8 mouse cellular contexts compared by ENCODE assay signal in genomic region chr5:111555981-111556380, GRCm38 (mm10).
DNase-seq lines count a peak whose midpoint lies in the region; ATAC-seq and TF ChIP-seq lines count a peak whose summit lies in the region.

No protein-coding gene starts in this region.

- H3K27ac ChIP-seq in midbrain, embryonic 10.5 days (replicated peaks) = peak overlapping the region; percentile 95
- no peak overlapping the region for H3K27ac ChIP-seq in midbrain, postnatal 0 days (ENCODE audit: low read depth, low read length)
- H3K27ac ChIP-seq in heart, embryonic 15.5 days = peak overlapping the region; percentile 32
- H3K27ac ChIP-seq in limb, embryonic 10.5 days = peak overlapping the region; percentile 90
- H3K27ac ChIP-seq in stomach, embryonic 14.5 days (ENCODE audit: low read length) = peak overlapping the region; percentile 83

- H3K27me3 ChIP-seq in midbrain, embryonic 10.5 days (ENCODE audit: low read depth, poor library complexity, severe bottlenecking) = peaks cover 3% of the 10 kb centered on the region; the same call in 1 of the 2 replicates
- H3K27me3 ChIP-seq in midbrain, postnatal 0 days (ENCODE audit: insufficient read depth, low read length) = no peaks in the 10 kb centered on the region
- peaks cover 25% of the 10 kb centered on the region for H3K27me3 ChIP-seq in heart, embryonic 15.5 days
- peaks cover 25% of the 10 kb centered on the region for H3K27me3 ChIP-seq in limb, embryonic 10.5 days (ENCODE audit: low read depth, poor library complexity, severe bottlenecking)
- H3K27me3 ChIP-seq in stomach, embryonic 14.5 days (ENCODE audit: control insufficient read depth, insufficient read depth, low read length) = no peaks in the 10 kb centered on the region

- 69% methylated on average over 7 of the region's 7 CpGs for WGBS in midbrain, embryonic 10.5 days
- 63% methylated on average over 7 of the region's 7 CpGs for WGBS in midbrain, postnatal 0 days
- WGBS in heart, embryonic 15.5 days = 45% methylated on average over 7 of the region's 7 CpGs
- WGBS in limb, embryonic 10.5 days = 71% methylated on average over 7 of the region's 7 CpGs
- 14% methylated on average over 7 of the region's 7 CpGs for WGBS in stomach, embryonic 14.5 days

- no peaks in the 10 kb centered on the region for H3K9me3 ChIP-seq in midbrain, embryonic 10.5 days (replicated peaks)
- no peaks in the 10 kb centered on the region for H3K9me3 ChIP-seq in midbrain, postnatal 0 days (ENCODE audit: low read length)
- no peaks in the 10 kb centered on the region for H3K9me3 ChIP-seq in heart, embryonic 15.5 days (replicated peaks)
- no peaks in the 10 kb centered on the region for H3K9me3 ChIP-seq in limb, embryonic 10.5 days (replicated peaks)
- no peaks in the 10 kb centered on the region for H3K9me3 ChIP-seq in stomach, embryonic 14.5 days (ENCODE audit: control insufficient read depth, low read depth, low read length)

- no peak for TF ChIP-seq CTCF in midbrain, postnatal 0 days (IDR thresholded peaks at IDR 0.05)

- peak; percentile 42 for DNase-seq in midbrain, embryonic 10.5 days (ENCODE audit: low spot score)
- no peak for DNase-seq in midbrain, postnatal 0 days (ENCODE audit: low spot score)
- DNase-seq in limb, embryonic 10.5 days (ENCODE audit: low spot score) = no peak
- DNase-seq in right cerebral cortex, postnatal 14 days = no peak
- DNase-seq in layer of hippocampus, adult 9-11 months = no peak
- no peak for DNase-seq in adrenal gland, postnatal 4 days (ENCODE audit: low spot score in 2 of 2)

- H3K36me3 ChIP-seq in midbrain, embryonic 10.5 days = no peaks in the 10 kb centered on the region
- no peaks in the 10 kb centered on the region for H3K36me3 ChIP-seq in midbrain, postnatal 0 days (ENCODE audit: insufficient read depth, low read length)
- no peaks in the 10 kb centered on the region for H3K36me3 ChIP-seq in heart, embryonic 15.5 days
- H3K36me3 ChIP-seq in limb, embryonic 10.5 days = no peaks in the 10 kb centered on the region
- no peaks in the 10 kb centered on the region for H3K36me3 ChIP-seq in stomach, embryonic 14.5 days (ENCODE audit: control insufficient read depth, insufficient read depth, low read length)

- ATAC-seq in midbrain, postnatal 0 days (ENCODE audit: low FRiP score) = no peak
- no peak; the same call in 1 of the 2 replicates for ATAC-seq in heart, embryonic 15.5 days (replicated peaks; ENCODE audit: insufficient number of reproducible peaks, insufficient read depth, low FRiP score, low read depth)
- peak; percentile 64; the same call in 1 of the 2 replicates for ATAC-seq in stomach, embryonic 14.5 days (ENCODE audit: insufficient number of reproducible peaks, insufficient read depth, low FRiP score, low read depth)

- H3K9ac ChIP-seq in midbrain, postnatal 0 days (replicated peaks; ENCODE audit: low read length, poor library complexity, severe bottlenecking) = no peak overlapping the region
- no peak overlapping the region for H3K9ac ChIP-seq in heart, embryonic 15.5 days
- no peak overlapping the region for H3K9ac ChIP-seq in stomach, embryonic 14.5 days (replicated peaks; ENCODE audit: low read depth, low read length)

- no peak overlapping the region for H3K4me2 ChIP-seq in midbrain, postnatal 0 days (ENCODE audit: low read depth, low read length, poor library complexity, severe bottlenecking)
- H3K4me2 ChIP-seq in heart, embryonic 15.5 days = no peak overlapping the region
- H3K4me2 ChIP-seq in stomach, embryonic 14.5 days (replicated peaks; ENCODE audit: low read depth, low read length) = no peak overlapping the region

- H3K4me1 ChIP-seq in midbrain, embryonic 10.5 days = peaks cover 69% of the 10 kb centered on the region
- H3K4me1 ChIP-seq in midbrain, postnatal 0 days (ENCODE audit: insufficient read depth, low read length) = no peaks in the 10 kb centered on the region
- peaks cover 29% of the 10 kb centered on the region for H3K4me1 ChIP-seq in heart, embryonic 15.5 days (replicated peaks)
- H3K4me1 ChIP-seq in limb, embryonic 10.5 days = peaks cover 50% of the 10 kb centered on the region
- H3K4me1 ChIP-seq in stomach, embryonic 14.5 days (ENCODE audit: control insufficient read depth, insufficient read depth, low read length) = peaks cover 22% of the 10 kb centered on the region

- no peak overlapping the region for H3K4me3 ChIP-seq in midbrain, embryonic 10.5 days
- no peak overlapping the region for H3K4me3 ChIP-seq in midbrain, postnatal 0 days (ENCODE audit: low read depth, low read length)
- H3K4me3 ChIP-seq in heart, embryonic 15.5 days = no peak overlapping the region
- H3K4me3 ChIP-seq in limb, embryonic 10.5 days = no peak overlapping the region
- no peak overlapping the region for H3K4me3 ChIP-seq in stomach, embryonic 14.5 days (ENCODE audit: low read depth, low read length)
